Mouse (Mus musculus): Measurements from ENCODE around the gene Bap1. TPM values are rescaled to one million over a fixed set of nuclear protein-coding genes. Genes with fewer than 3 reads are reported as not detected.

Gene Bap1
- total RNA-seq (2021), result 10 to 100 TPM; 51.1 to 55.0 TPM

- intact Hi-C loops (cut with DNase I), result loop anchor here (5.0 kb wide), 2 partner anchors 86 to 124 kb away; partner anchors contain the start of genes Capn7 and Smim4
- DNase-seq, result peak; percentile 96 to 98
Observed at GRCm38 (mm10) chr14:31251084-31251604, at the start of gene Bap1, which contains the start of gene Phf7. Bap1 (plus strand) TSS chr14:31251450. Phf7 (minus strand) TSS chr14:31251317.

GRCm38 (mm10) chr14:31204844-31205243 is 46.4 kb upstream of the Bap1 start:
- no peak for DNase-seq
- intact Hi-C loops (cut with DNase I), result no loop called here

- intact Hi-C loops (cut with DNase I), result no loop called here
- no peak for DNase-seq
Observed at GRCm38 (mm10) chr14:31205244-31205561, 46.0 kb upstream of the Bap1 start.

- DNase-seq, result peak; percentile 71 to 78
- intact Hi-C loops (cut with DNase I), result no loop called here
Observed at GRCm38 (mm10) chr14:31205562-31206467, 45.4 kb upstream of the Bap1 start.

GRCm38 (mm10) chr14:31206472-31206981 is 44.7 kb upstream of the Bap1 start:
- intact Hi-C loops (cut with DNase I), result no loop called here
- DNase-seq, result peak; percentile 97

- intact Hi-C loops (cut with DNase I), result no loop called here
- DNase-seq, result no peak
Observed at GRCm38 (mm10) chr14:31207070-31207830, 44.0 kb upstream of the Bap1 start.

- intact Hi-C loops (cut with DNase I), result no loop called here
- peak; percentile 77 to 85 for DNase-seq
Observed at GRCm38 (mm10) chr14:31208084-31208483, 43.2 kb upstream of the Bap1 start, which contains the start of gene Tnnc1. Tnnc1 (plus strand) TSS chr14:31208312.

- DNase-seq, result peak; percentile 80 to 86
- intact Hi-C loops (cut with DNase I), result no loop called here
Observed at GRCm38 (mm10) chr14:31209133-31209557, 42.1 kb upstream of the Bap1 start.

GRCm38 (mm10) chr14:31211854-31212253 is 39.4 kb upstream of the Bap1 start:
- intact Hi-C loops (cut with DNase I), result no loop called here
- DNase-seq, result no peak

GRCm38 (mm10) chr14:31212499-31212898 is 38.8 kb upstream of the Bap1 start:
- no peak for DNase-seq
- intact Hi-C loops (cut with DNase I), result no loop called here

GRCm38 (mm10) chr14:31213868-31214267 is 37.4 kb upstream of the Bap1 start:
- no peak for DNase-seq
- intact Hi-C loops (cut with DNase I), result no loop called here

GRCm38 (mm10) chr14:31214684-31215083 is 36.6 kb upstream of the Bap1 start:
- no peak for DNase-seq
- intact Hi-C loops (cut with DNase I), result loop anchor here (1.0 to 5.0 kb wide), 2 partner anchors 19 to 123 kb away; partner anchors contain the start of gene Capn7

GRCm38 (mm10) chr14:31215157-31216002 is 35.9 kb upstream of the Bap1 start:
- DNase-seq, result peak; percentile 81 to 87
- intact Hi-C loops (cut with DNase I), result loop anchor here (1.0 to 5.0 kb wide), 2 partner anchors 18 to 122 kb away; partner anchors contain the start of gene Capn7

- intact Hi-C loops (cut with DNase I), result loop anchor here (5.0 kb wide), 1 partner anchor 120 kb away; the partner anchor contains the start of gene Capn7
- DNase-seq, result no peak
Observed at GRCm38 (mm10) chr14:31216846-31217245, 34.4 kb upstream of the Bap1 start, which contains the start of gene Nisch. Nisch (minus strand) TSS chr14:31216946.

- intact Hi-C loops (cut with DNase I), result loop anchor here (5.0 kb wide), 1 partner anchor 120 kb away; the partner anchor contains the start of gene Capn7
- DNase-seq, result peak; percentile 76 to 79
Observed at GRCm38 (mm10) chr14:31217666-31218065, 33.6 kb upstream of the Bap1 start, which contains the start of gene Sema3g. Sema3g (plus strand) TSS chr14:31217860.

GRCm38 (mm10) chr14:31226978-31227377 is 24.3 kb upstream of the Bap1 start:
- peak; percentile 71 to 74 for DNase-seq
- intact Hi-C loops (cut with DNase I), result no loop called here

- DNase-seq, result no peak
- intact Hi-C loops (cut with DNase I), result no loop called here
Observed at GRCm38 (mm10) chr14:31228234-31228633, 23.0 kb upstream of the Bap1 start.

GRCm38 (mm10) chr14:31230442-31230841 is 20.8 kb upstream of the Bap1 start:
- DNase-seq, result no peak
- intact Hi-C loops (cut with DNase I), result no loop called here

- no peak for DNase-seq
- intact Hi-C loops (cut with DNase I), result loop anchor here (1.0 kb wide), 1 partner anchor 17 kb away; no protein-coding TSS in a partner anchor
Observed at GRCm38 (mm10) chr14:31232404-31233069, 18.7 kb upstream of the Bap1 start.

Measured in heart, postnatal 10 days (tissue).